Mouse (Mus musculus): ENCODE data around the gene Ube2o. TPM values are rescaled to one million over a fixed set of nuclear protein-coding genes. Genes with fewer than 3 reads are reported as not detected.
A peak's percentile ranks its signal among the peaks of the same experiment; 100 is the strongest.
"Not testable (repeated sequence)": the region's sequence is repeated elsewhere in the genome, so short reads cannot be mapped to it uniquely, and the experiment has no call there.

The Ube2o gene
- polyA plus RNA-seq, 1 experiment: 18.3 TPM

GRCm38 (mm10) chr11:116497313-116497712 is 83.9 kb downstream of the Ube2o start:
- no peak for DNase-seq
- TF ChIP-seq CTCF (IDR thresholded peaks at IDR 0.05; ENCODE audit: insufficient read depth, low read length) (no peak), POLR2A (IDR thresholded peaks at IDR 0.05; ENCODE audit: borderline replicate concordance, extremely low read depth, low read depth, low read length) (no peak)
- no peak overlapping the region for H3K4me3 ChIP-seq (replicated peaks; ENCODE audit: extremely low read depth, low read depth, low read length)
- WGBS: 57% methylated on average over 4 of the region's 4 CpGs
- no peaks in the 10 kb centered on the region for H3K4me1 ChIP-seq (ENCODE audit: control insufficient read depth, insufficient read depth, low read length)

- 32% methylated on average over 13 of the region's 13 CpGs for WGBS
- Histone ChIP-seq H3K4me3 (replicated peaks; ENCODE audit: extremely low read depth, low read depth, low read length) (no peak overlapping the region), H3K4me1 (ENCODE audit: control insufficient read depth, insufficient read depth, low read length) (no peaks in the 10 kb centered on the region; the same call in 1 of the 2 replicates)
- DNase-seq: peak; percentile 27
- TF ChIP-seq CTCF (IDR thresholded peaks at IDR 0.05; ENCODE audit: insufficient read depth, low read length): no peak
- no peak for TF ChIP-seq POLR2A (IDR thresholded peaks at IDR 0.05; ENCODE audit: borderline replicate concordance, extremely low read depth, low read depth, low read length)
Measured at GRCm38 (mm10) chr11:116494474-116495174, 86.6 kb downstream of the Ube2o start.

GRCm38 (mm10) chr11:116493795-116494252 is 87.4 kb downstream of the Ube2o start, which contains the start of gene Prpsap1:
TSS of gene Prpsap1 (minus strand) at chr11:116494202.
- TF ChIP-seq POLR2A (IDR thresholded peaks at IDR 0.05; ENCODE audit: borderline replicate concordance, extremely low read depth, low read depth, low read length) (no peak), CTCF (IDR thresholded peaks at IDR 0.05; ENCODE audit: insufficient read depth, low read length) (peak; percentile 81)
- Histone ChIP-seq H3K4me3 (replicated peaks; ENCODE audit: extremely low read depth, low read depth, low read length) (no peak within 1 kb of the TSS), H3K4me1 (ENCODE audit: control insufficient read depth, insufficient read depth, low read length) (peaks cover 2% of the 10 kb centered on the region)
- 25% methylated on average over 4 of the region's 4 CpGs for WGBS
- DNase-seq: peak; percentile 35

GRCm38 (mm10) chr11:116493191-116493590 is 88.1 kb downstream of the Ube2o start:
- WGBS: 68% methylated on average over 5 of the region's 5 CpGs
- TF ChIP-seq CTCF (IDR thresholded peaks at IDR 0.05; ENCODE audit: insufficient read depth, low read length) (no peak), POLR2A (IDR thresholded peaks at IDR 0.05; ENCODE audit: borderline replicate concordance, extremely low read depth, low read depth, low read length) (no peak)
- no peak for DNase-seq
- no peak overlapping the region for H3K4me3 ChIP-seq (replicated peaks; ENCODE audit: extremely low read depth, low read depth, low read length)
- H3K4me1 ChIP-seq (ENCODE audit: control insufficient read depth, insufficient read depth, low read length): peaks cover 2% of the 10 kb centered on the region

GRCm38 (mm10) chr11:116492507-116492906 is 88.7 kb downstream of the Ube2o start:
- DNase-seq; H3K4me3 ChIP-seq (replicated peaks; ENCODE audit: extremely low read depth, low read depth, low read length); H3K4me1 ChIP-seq (ENCODE audit: control insufficient read depth, insufficient read depth, low read length): not testable (repeated sequence)
- WGBS: 75% methylated on average over 1 of the region's 1 CpGs

GRCm38 (mm10) chr11:116491338-116491737 is 89.9 kb downstream of the Ube2o start:
- H3K4me1 ChIP-seq (ENCODE audit: control insufficient read depth, insufficient read depth, low read length): peaks cover 2% of the 10 kb centered on the region
- DNase-seq: no peak
- TF ChIP-seq POLR2A (IDR thresholded peaks at IDR 0.05; ENCODE audit: borderline replicate concordance, extremely low read depth, low read depth, low read length) (no peak), CTCF (IDR thresholded peaks at IDR 0.05; ENCODE audit: insufficient read depth, low read length) (no peak)
- H3K4me3 ChIP-seq (replicated peaks; ENCODE audit: extremely low read depth, low read depth, low read length): no peak overlapping the region
- WGBS: 61% methylated on average over 6 of the region's 6 CpGs

GRCm38 (mm10) chr11:116490232-116491107 is 90.8 kb downstream of the Ube2o start:
- Histone ChIP-seq H3K4me1 (ENCODE audit: control insufficient read depth, insufficient read depth, low read length) (peaks cover 2% of the 10 kb centered on the region), H3K4me3 (replicated peaks; ENCODE audit: extremely low read depth, low read depth, low read length) (peak overlapping the region; percentile 95)
- TF ChIP-seq CTCF (IDR thresholded peaks at IDR 0.05; ENCODE audit: insufficient read depth, low read length) (no peak), POLR2A (IDR thresholded peaks at IDR 0.05; ENCODE audit: borderline replicate concordance, extremely low read depth, low read depth, low read length) (peak; percentile 85)
- DNase-seq: peak; percentile 90
- under 1% methylated on average over 58 of the region's 62 CpGs for WGBS

GRCm38 (mm10) chr11:116489771-116490231 is 91.4 kb downstream of the Ube2o start:
- TF ChIP-seq POLR2A (IDR thresholded peaks at IDR 0.05; ENCODE audit: borderline replicate concordance, extremely low read depth, low read depth, low read length) (no peak), CTCF (IDR thresholded peaks at IDR 0.05; ENCODE audit: insufficient read depth, low read length) (no peak)
- peak overlapping the region; percentile 95 for H3K4me3 ChIP-seq (replicated peaks; ENCODE audit: extremely low read depth, low read depth, low read length)
- peaks cover 2% of the 10 kb centered on the region for H3K4me1 ChIP-seq (ENCODE audit: control insufficient read depth, insufficient read depth, low read length)
- DNase-seq: no peak
- WGBS: under 1% methylated on average over 39 of the region's 39 CpGs

- no peak for DNase-seq
- H3K4me3 ChIP-seq (replicated peaks; ENCODE audit: extremely low read depth, low read depth, low read length): no peak overlapping the region
- TF ChIP-seq POLR2A (IDR thresholded peaks at IDR 0.05; ENCODE audit: borderline replicate concordance, extremely low read depth, low read depth, low read length): no peak
- 0 out of 2 replicates have a peak, but pooled peaks have one; percentile 17 for TF ChIP-seq CTCF (IDR thresholded peaks at IDR 0.05; ENCODE audit: insufficient read depth, low read length)
- 55% methylated on average over 14 of the region's 14 CpGs for WGBS
- peaks cover 2% of the 10 kb centered on the region for H3K4me1 ChIP-seq (ENCODE audit: control insufficient read depth, insufficient read depth, low read length)
Measured at GRCm38 (mm10) chr11:116488693-116489375, 92.4 kb downstream of the Ube2o start.
